Mouse (Mus musculus) hindbrain, embryonic 16.5 days (tissue): Measurements from ENCODE around the gene Lingo4. TPM values are rescaled to one million over a fixed set of nuclear protein-coding genes. Genes with fewer than 3 reads are reported as not detected.

Experiments
- polyA plus RNA-seq: library from polyadenylated mRNA; unstranded; fragments of >200 nt; fragmentation: Nextera tagmentation; extraction: Ambion mirVana; gene quantifications from 2 replicates; pipeline ENCODE4 v1.2.1, GENCODE M21; 2015

The Lingo4 gene
- polyA plus RNA-seq, 1 experiment from 2014 or later: 2.3 TPM

Other genes with a start within 250 kb of the Lingo4 start
- gene Gm10696, start 220.3 kb upstream of the Lingo4 start, polyA plus RNA-seq: not detected in 2 replicates
- gene Gm5286, start 201.8 kb upstream of the Lingo4 start, polyA plus RNA-seq: 0.12 TPM in 1 of 2 replicates, not detected in the other
- not detected in 2 replicates for gene Gm4778, start 134.5 kb upstream of the Lingo4 start, polyA plus RNA-seq
- gene Them4, start 88.4 kb upstream of the Lingo4 start, polyA plus RNA-seq: 63.7 and 72.1 TPM in 2 replicates
- gene Them5, start 56.4 kb upstream of the Lingo4 start, polyA plus RNA-seq: 0.29 TPM in 1 of 2 replicates, not detected in the other
- gene C2cd4d, start 36.1 kb upstream of the Lingo4 start, polyA plus RNA-seq: 1.6 and 1.8 TPM in 2 replicates
- gene Rorc, start 25.7 kb upstream of the Lingo4 start, polyA plus RNA-seq: 0.36 and 0.54 TPM in 2 replicates
- gene Tdrkh, start 14.8 kb downstream of the Lingo4 start, polyA plus RNA-seq: 51.1 and 54.8 TPM in 2 replicates
- gene Mrpl9, start 44.8 kb downstream of the Lingo4 start, polyA plus RNA-seq: 63.7 and 64.5 TPM in 2 replicates
- 0.90 and 1.7 TPM in 2 replicates for gene Oaz3, start 45.4 kb downstream of the Lingo4 start, polyA plus RNA-seq
- 184 and 191 TPM in 2 replicates for gene Celf3, start 79.8 kb downstream of the Lingo4 start, polyA plus RNA-seq
- 14.0 and 17.8 TPM in 2 replicates for gene Riiad1, start 81.8 kb downstream of the Lingo4 start, polyA plus RNA-seq
- 94.7 and 95.0 TPM in 2 replicates for gene Snx27, start 184.2 kb downstream of the Lingo4 start, polyA plus RNA-seq
- not detected in 2 replicates for gene Gm10972, start 244.6 kb downstream of the Lingo4 start, polyA plus RNA-seq